Mouse (Mus musculus) neural tube, embryonic 10.5 days (tissue): Measurements from ENCODE around the gene Rgs3.
A peak's percentile ranks its signal among the peaks of the same experiment; 100 is the strongest.
"Not testable (repeated sequence)": the region's sequence is repeated elsewhere in the genome, so short reads cannot be mapped to it uniquely, and the experiment has no call there.

Source experiments
- DNase-seq: peaks from one replicate; pipeline ENCODE4 v3.0.0-alpha.2; 2017; ENCODE audit warnings: low spot score; ENCODE audit errors: extremely low spot score

Rgs3 gene

GRCm38 (mm10) chr4:62544801-62545200 is 14.8 kb upstream of the Rgs3 start:
- DNase-seq: no peak

GRCm38 (mm10) chr4:62551966-62552365 is 7.7 kb upstream of the Rgs3 start:
- no peak for DNase-seq

DNA sequence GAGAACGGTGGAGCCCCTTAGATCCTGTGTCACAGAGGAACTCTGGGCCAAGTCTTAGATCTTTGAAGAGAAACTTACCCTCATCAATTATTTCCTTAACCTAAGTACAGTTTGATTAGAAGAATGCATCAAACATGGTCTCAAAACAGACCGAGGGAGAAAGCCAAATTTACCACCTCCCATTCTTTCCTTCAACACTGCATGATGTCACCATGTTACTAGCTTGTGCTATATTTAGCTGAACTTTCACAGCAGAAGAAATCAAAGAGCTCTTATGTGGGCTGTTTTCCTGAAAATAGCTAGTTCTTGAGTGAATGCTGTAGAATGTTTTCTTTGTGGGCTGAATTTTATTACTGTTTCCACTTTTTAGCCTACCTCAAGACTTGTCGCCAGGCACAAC is 2.2 kb upstream of the Rgs3 start:
- no peak for DNase-seq

GRCm38 (mm10) chr4:62560963-62561629 is 1.4 kb downstream of the Rgs3 start:
- DNase-seq: peak; percentile 64

DNA sequence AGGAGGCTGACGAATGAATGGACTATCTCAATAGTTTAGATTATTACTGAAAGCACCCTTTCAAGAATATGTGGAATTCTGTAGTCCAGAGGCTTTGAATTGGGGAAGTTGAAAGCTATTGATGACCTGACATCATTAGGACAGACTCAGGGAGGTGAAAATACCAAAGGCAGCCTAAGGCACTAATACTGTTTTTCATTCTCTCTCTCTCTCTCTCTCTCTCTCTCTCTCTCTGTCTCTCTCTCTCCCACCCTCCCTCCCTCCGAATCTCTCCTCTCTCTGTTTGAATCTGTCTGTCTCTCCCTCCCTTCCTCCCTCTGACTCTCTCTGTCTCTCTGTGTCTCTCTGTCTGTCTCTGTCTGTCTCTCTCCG is 2.0 kb downstream of the Rgs3 start:
- DNase-seq: no peak

GRCm38 (mm10) chr4:62562006-62562405 is 2.4 kb downstream of the Rgs3 start:
- DNase-seq: no peak

DNA sequence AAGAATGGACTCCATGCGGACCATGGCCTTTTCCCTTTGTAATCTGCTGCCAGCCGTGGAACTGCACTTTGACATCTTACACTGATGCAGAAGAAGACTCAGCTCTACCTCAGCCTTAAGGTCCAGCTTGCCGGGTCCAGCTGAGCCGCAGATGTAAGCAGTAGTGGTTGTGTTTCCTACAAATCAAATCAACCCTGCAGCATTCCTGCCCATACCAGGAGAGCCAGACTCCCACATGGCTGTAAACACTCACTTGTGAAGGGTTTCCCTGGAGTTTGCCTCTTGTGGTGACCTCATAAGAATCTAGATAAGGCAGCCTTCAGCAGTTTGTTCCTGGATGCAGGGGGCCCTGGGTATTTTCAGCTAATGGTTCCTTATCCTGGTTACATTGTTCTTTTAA is 6.9 kb downstream of the Rgs3 start:
- DNase-seq: no peak

DNA sequence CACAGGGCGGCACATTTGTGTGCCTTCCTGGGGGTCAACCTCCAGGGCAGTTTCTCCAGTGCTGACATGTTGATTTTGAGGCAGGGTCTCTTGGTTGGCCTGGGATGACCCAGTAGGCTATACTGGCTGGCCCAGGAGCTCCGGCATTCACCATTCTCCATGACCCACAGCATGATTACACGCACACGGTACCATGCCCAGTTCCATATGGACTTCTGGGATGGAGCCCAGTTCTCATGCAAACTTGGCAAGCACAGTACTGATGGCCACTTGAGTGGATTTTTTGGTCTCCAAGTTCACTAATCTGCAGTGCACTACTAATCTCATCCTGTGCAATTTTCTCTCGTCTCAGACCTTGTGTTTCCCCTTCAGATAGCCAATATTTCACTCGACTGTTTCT is 8.0 kb downstream of the Rgs3 start:
- DNase-seq: no peak

DNA sequence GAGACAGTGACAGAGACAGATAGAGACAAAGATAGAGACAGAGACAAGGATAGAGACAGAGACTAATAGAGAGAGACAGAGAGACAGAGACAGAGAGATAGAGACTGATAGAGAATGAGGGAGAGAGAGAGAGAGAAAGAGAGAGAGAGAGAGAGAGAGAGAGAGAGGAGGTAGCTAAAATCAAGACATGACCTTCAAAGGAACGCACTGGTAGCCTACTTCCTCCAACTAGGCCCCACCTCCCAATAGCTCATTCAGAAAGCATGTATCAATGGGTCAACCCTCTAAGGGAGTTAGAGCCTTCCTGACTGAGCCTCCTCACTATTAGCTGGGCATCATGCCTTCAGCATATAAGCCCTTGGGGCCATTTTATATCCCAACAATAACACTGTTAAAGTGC is 8.7 kb downstream of the Rgs3 start:
- no peak for DNase-seq

DNA sequence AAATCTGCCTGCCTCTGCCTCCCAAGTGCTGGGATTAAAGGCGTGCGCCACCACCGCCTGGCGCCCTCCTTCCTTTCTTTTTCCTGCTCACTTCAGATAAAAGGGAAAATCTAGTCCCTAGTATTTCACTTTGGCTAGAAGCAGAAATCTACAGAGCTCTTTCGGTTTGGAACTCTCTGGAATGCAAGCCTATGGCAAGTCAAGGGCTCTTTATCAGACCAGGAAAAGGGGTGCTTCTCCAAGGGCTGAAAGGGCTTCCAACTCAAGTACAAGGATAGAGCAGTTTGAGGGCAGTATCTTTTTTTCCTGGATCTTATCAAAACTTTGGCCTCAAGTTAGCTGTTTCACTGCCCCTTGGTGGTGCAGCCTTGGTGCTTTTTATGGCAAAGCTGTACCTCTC is 10.0 kb downstream of the Rgs3 start:
- DNase-seq: no peak

GRCm38 (mm10) chr4:62570029-62570428 is 10.4 kb downstream of the Rgs3 start:
- DNase-seq: no peak

DNA sequence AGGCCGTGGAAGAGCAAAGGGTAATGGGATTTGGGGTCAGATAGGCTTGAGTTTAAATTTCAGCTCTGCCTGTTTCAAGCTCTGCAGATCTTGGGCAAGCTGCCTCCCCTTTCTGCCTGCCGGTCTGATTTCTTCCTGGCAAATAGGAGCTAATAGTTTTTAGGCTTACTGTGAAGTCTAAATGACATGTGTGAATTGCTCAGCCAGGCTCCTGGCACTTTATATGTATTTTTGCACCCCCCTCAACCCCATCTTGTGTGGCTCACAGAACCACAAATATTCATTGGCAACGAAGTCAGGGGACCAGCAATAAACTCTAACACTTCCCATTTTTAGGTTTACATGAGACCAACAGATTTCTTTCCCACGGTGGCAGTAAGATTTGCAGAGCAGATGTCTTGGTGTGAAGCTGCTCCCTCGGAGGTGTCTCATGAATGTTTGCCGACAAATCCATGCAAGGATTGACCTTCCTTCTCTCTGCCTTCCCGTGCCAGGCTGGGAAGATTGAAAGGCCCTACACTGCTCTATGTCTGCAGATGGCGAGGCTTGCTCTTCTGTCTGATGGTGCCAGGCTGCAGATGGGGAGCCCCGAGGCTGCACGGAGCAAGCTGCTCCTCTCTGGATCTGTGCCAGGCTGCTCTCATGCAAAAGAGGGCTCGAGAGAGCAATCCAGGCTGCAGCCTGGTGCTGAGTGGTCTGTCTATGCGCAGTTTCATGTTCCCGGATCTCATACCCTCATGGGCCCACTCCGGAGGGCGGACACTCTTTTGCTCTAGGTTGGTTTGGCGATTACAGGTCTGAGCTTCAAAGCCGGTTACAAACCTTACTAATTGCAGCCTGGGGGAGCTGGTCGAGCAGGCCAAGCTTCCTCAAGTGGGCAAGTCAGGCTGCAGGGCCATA is 23.0 kb downstream of the Rgs3 start:
- DNase-seq: peak; percentile 37

DNA sequence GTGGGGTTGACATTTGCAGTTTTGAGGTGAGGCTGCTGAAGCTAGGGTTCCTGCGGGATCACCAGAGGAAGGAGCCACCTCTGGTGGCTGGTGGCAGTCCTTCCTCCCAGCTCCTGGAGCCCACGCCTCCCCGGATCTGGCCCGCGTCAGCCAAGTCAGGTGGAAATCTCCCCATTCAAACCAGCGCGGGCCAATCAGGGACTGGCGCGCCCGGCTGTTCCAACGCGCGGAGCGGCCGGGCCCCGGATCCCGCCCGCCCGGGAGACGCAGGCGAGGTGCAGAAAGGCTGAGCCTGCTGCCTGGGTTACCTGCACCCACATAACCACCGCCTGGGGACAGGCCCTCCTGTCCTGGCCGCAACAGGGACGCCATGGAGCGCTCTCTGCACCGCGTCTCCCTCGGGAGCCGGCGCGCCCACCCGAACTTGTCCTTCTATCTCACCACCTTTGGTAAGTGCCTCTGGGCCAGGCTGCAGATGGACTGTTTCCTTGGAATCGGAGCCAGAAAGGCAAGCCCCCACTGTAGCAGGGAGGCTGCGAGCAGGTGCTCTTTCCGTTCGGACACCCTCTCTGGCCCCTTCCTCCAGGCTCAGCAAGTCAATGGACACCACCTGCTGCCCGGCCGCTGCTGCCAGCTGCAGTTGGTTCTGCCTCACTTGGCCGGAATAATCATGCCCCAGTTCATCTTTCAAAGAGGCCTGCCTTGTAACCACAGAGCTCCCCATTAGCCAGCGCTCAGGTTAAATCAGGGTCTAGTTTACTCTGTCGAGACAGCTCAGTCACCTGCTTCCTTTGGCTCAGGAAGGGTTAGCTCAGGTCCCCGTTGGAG is 23.8 kb downstream of the Rgs3 start:
- DNase-seq: peak; percentile 73

DNA sequence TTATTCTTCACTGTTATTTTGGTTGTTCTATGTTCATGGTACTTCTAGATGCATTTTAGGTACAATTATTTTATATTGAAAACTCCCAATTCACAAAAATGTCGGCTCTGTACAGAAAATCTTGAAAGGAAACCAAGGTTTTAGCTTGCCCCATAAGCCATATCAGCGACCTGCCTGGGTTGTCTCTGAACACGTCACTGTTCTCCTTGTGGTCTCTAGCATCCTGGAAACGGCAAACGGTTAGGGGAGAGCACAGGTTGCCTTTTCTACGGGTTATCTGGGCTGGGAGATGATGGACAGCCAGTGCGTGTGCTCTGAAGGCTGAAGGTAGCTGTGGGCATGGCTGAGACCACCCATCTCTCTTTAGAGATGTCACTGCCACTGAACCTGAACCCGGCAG is 27.4 kb downstream of the Rgs3 start:
- DNase-seq: no peak

DNA sequence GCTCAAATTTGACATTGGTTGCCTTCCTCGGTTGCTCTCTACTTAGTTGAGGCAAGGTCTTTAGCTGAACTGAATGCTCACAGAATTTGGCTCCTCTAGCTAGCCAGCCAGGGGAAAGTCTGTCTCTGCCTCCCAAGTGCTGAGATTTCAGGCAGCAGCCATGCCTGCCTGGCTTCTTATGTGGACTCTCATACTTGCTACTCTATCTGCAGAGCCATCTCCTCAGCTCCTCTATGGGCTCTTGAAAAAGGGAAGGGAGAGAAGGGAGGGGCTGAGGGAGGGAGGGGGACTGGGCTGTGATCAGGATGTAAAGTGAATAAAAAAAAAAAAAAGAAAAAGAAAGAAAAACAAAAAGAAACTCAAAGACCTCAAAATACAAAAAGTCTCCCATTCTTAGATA is 31.2 kb downstream of the Rgs3 start:
- no peak for DNase-seq

GRCm38 (mm10) chr4:62591326-62591725 is 31.7 kb downstream of the Rgs3 start:
- DNase-seq: peak; percentile 35

DNA sequence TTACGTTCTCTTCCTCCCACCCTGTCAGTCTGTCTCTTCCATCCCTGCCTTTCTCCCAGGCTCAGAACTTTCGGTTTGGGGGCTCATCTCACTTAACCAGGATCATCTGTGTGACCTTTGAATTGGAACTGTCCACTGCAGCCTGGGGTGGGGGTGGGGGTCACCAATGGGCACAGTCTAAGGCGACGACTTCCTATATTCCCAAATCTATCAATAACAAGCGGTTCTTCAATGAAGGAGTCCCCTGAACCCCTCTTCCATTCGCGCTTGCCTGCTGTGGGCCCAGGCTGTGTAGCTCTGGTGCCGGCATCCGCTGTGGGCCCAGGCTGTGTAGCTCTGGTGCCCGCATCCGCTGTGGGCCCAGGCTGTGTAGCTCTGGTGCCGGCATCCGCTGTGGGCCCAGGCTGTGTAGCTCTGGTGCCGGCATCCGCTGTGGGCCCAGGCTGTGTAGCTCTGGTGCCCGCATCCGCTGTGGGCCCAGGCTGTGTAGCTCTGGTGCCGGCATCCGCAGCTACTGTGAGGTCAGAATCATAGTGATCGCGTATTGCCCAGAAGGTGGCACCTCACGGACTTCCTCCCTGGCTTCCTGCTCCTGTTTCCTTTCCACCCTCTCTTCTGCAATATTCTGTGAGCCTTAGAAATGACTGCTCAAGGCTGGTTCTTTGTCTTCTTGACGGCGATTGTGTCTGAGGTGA is 34.0 kb downstream of the Rgs3 start:
- DNase-seq: not testable (repeated sequence)

GRCm38 (mm10) chr4:62594442-62594841 is 34.8 kb downstream of the Rgs3 start:
- DNase-seq: no peak

DNA sequence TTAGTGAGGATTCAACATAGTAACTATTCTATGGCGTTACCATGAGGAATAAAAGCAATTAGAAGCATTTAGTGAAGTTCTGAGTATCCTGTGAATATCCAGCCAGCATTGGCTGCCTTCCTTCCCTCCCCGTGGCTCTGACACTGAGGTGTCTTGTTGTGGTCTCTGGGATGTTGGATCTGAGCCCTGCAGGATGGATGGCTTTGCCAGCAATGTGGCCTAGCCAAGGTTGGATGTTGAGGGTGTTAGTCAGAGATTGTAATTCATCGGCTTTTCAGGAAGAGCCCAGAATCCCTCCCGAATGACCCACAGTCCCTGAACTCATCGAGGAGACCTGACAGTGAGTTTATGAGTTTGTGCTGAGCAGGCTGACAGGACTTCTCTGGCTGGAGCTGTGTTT is 36.4 kb downstream of the Rgs3 start:
- no peak for DNase-seq

GRCm38 (mm10) chr4:62600549-62600948 is 40.9 kb downstream of the Rgs3 start:
- no peak for DNase-seq

DNA sequence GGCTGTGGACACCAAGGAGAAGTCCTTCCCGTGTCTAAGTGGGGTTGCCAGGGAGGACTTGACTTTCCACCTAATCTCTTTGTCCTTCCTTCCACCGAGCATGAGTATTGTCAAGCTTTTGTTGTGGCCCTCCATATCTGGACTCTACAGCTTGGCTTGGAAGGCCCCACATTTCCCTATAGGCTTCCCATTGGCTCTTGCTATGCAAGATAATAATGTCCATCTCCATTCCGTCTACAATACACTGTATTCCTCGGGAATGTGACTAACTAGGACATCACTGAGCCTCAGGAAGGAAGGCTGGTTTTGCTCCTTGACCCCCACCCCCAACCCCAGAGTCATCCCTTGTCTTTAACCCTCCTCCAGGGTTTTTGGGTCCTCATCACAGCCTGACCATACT is 44.0 kb downstream of the Rgs3 start:
- no peak for DNase-seq
